Mouse (Mus musculus): ENCODE measurements around the gene Usp16.
"Not testable (repeated sequence)": the region's sequence is repeated elsewhere in the genome, so short reads cannot be mapped to it uniquely, and the experiment has no call there.

The Usp16 gene

GRCm38 (mm10) chr16:87488605-87489004 lies 34.1 kb downstream of the Usp16 start:
- no peak for DNase-seq

DNA sequence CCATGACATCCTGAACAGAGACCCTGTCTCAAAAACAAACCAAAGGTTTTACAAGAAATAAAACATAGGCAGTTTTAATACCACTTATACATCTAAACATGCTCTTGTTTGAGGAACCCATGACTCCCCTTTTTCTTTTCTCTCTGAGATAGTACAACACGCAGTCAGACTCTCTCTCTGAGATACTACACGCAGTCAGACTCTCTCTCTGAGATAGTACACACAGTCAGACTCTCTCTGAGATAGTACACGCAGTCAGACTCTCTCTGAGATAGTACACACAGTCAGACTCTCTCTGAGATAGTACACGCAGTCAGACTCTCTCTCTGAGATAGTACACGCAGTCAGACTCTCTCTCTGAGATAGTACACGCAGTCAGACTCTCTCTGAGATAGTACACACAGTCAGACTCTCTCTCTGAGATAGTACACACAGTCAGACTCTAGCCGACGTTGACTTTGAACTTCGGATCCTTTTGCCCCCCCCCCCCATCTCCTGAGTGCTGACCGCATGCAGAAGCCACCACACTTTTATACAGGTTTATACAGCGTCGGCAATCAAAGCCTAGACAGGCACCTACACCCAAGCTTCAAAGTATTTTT lies 37.8 kb downstream of the Usp16 start:
- not testable (repeated sequence) for DNase-seq

- DNase-seq, result no peak
These were observed 40.6 kb downstream of the Usp16 start for GRCm38 (mm10) chr16:87494955-87495655.

GRCm38 (mm10) chr16:87495716-87496447 lies 41.4 kb downstream of the Usp16 start, which contains the start of gene Cct8:
TSS of gene Cct8 (minus strand) at chr16:87495873.
- peak; percentile 98 for DNase-seq

- no peak for DNase-seq
These were observed 42.2 kb downstream of the Usp16 start for GRCm38 (mm10) chr16:87496728-87497127.

DNA sequence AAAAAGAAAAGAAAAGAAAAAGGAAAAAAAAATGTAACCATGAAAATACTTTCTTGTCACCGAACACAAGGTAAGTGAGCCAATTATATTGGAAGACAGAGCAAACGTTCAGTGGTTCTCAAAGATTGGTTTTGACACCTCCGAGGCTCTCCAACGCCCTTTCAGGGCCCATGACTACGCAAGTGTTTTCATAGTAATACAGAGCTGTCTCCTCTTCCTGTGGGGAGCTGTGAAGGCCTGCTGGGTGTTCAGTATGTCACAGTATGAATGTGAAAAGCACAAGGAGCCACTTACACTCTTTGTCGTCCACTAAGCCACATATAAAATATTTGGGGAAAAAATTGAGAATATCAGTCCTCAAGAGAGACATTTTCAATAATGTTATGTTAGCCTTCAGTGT lies 42.7 kb downstream of the Usp16 start:
- DNase-seq, result no peak

GRCm38 (mm10) chr16:87499556-87499955 lies 45.1 kb downstream of the Usp16 start:
- DNase-seq, result no peak

DNA sequence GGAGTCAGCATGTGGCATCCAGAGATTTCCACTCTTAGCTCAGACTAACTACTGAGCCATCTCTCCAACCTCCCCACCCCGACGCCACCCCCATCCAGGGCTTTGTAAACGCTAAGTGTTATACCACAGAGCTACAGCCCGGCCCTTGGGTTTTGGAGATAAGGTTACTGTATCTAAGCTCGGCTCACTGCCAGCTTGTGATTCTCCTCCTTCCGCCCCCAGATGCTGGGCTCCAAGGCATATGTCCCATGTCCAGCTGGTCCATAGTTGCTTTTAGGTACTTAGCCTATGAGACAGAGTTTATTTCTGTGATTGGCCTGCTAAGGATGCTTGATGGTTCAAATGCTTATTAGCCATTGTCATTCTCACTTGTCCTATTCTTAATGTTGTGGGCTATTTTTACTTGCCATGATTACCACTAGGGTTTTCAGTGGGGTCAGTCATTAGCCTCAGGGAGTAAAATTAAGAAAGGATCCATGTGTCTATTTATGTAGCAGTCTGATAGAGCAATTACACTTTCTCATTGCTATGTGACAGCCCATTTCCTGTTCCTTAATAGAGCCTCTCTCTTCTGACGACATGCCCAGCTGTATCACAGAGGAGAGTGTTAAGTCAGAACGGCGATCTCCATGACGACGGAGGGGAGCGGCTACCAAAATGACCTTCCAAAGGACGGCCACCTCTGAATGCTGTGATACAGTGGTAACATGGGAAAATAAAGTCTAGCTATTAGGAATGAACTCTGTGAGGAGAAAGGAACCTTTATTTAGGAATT lies 47.0 kb downstream of the Usp16 start:
- no peak for DNase-seq

- DNase-seq, result no peak
These were observed 57.2 kb downstream of the Usp16 start for GRCm38 (mm10) chr16:87511706-87512105.

- DNase-seq, result no peak
These were observed 57.8 kb downstream of the Usp16 start for GRCm38 (mm10) chr16:87512331-87512730.

DNA sequence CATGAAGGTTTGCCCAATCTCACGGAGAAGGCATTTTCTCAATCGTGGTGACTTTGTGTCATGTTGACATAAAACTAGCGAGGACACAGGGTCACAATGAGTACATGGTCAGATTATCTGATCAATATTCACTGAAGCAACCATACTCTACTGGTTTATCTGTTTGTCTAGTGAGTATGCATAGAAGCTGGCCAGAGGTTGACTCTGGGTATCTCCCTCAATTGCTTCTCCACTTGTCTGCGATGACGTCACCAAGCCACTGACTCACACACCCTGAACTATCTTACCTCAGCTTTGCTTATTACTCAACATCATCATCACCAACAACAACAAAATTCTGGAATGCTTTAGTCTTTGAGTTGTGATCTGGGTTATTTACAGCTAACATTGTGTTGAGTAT lies 69.7 kb downstream of the Usp16 start:
- DNase-seq, result no peak

DNA sequence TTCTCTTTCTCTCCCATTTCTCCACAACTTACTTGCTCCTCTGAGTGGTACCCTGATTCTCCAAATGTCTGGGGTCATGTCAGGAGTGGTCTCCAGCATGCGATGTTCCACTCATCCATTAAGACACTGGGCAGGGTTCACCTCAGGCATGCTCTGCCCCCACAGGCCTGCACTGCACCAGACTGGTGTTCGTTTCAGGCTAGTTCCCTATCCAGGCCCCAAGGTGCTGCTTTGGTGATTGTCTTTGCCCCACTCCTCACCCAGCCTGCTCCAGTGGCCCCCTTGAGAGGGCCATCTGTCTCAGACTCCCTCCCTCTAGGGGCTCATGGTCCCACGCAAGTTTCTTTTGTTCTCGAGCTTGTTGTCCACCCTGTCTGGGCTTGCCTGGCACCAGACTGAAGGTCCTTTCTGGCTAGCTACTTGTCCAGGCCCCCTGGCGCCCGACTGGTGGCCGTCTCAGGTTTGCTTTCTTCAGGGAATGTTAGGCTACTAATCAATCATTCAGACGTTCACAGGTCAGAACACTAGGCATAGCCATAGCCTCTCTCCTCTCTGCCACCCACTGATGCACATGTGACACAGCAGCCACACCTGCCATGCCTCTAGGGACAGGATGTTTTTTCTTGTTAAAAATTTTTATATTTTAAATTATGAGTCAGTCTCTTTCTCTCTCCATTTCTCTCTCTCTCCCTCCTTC lies 73.2 kb downstream of the Usp16 start:
- DNase-seq, result no peak

DNA sequence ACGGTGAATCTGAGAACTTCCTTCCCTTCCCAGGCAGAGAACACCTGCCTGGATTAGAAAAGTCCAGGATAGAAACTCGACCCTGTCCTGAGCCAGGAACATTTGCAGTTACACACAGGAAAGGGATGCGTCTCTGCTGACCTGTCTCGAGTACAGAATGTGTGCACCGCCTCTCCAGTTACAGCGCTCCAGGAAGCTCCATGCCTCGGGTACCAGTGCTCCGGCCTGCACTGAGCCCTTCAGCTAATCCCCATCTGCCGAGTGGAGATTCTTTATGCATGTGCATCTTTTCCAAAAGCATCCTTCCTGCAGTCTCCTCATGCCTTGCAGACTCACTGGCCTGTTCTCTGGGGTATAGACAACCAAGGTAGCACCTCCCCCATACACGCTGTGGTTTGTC lies 74.3 kb downstream of the Usp16 start:
- DNase-seq, result no peak
